Mouse (Mus musculus) frontal cortex, postnatal 14 days (tissue): ENCODE results near the gene Olfr1297.

Source experiments
- DNase-seq, 2 experiments: peaks; one replicate each; pipeline ENCODE4 v3.0.0; 2022; ENCODE audit warnings: low spot score in 2 of 2

Gene Olfr1297

GRCm38 (mm10) chr2:111626397-111626796 lies at the start of gene Olfr1297:
Olfr1297 (minus strand) TSS chr2:111626497.
- DNase-seq, result no peak

- no peak for DNase-seq
These were observed 34.8 kb upstream of the Olfr1297 start, which contains the start of gene Olfr1299 for GRCm38 (mm10) chr2:111661119-111661518. Olfr1299 (plus strand) TSS chr2:111661419.

- no peak for DNase-seq
These were observed 22.8 kb upstream of the Olfr1297 start, which contains the start of gene Olfr1298 for GRCm38 (mm10) chr2:111649101-111649500. Olfr1298 (minus strand) TSS chr2:111649201.

GRCm38 (mm10) chr2:111569581-111569980 lies 56.7 kb downstream of the Olfr1297 start, which contains the start of gene Olfr1295:
Olfr1295 (minus strand) TSS chr2:111569681.
- no peak for DNase-seq
